Mouse (Mus musculus) testis, adult 2 months (tissue): ENCODE results near the gene Pilrb2. TPM values are rescaled to one million over a fixed set of nuclear protein-coding genes. Genes with fewer than 3 reads are reported as not detected.

Experiments
- H3K27ac ChIP-seq: fragments of 200-500 bp; 2 replicates; pipeline ENCODE4 v1.5.1; 2012; ENCODE audit warnings: low read depth, low read length; ENCODE audit not compliant: control insufficient read depth, insufficient read depth
- H3K27me3 ChIP-seq: fragments of 200-500 bp; 2 replicates; pipeline ENCODE4 v1.6.1; 2012; ENCODE audit warnings: mild to moderate bottlenecking, low read length, moderate library complexity; ENCODE audit not compliant: control insufficient read depth, insufficient read depth
- H3K36me3 ChIP-seq: fragments of 200-500 bp; 2 replicates; pipeline ENCODE4 v1.6.1; 2012; ENCODE audit warnings: mild to moderate bottlenecking, low read length; ENCODE audit not compliant: control insufficient read depth, insufficient read depth
- H3K4me1 ChIP-seq: fragments of 200-500 bp; 2 replicates; pipeline ENCODE4 v1.6.1; 2012; ENCODE audit warnings: low read length; ENCODE audit not compliant: control insufficient read depth, insufficient read depth
- H3K4me3 ChIP-seq: fragments of 200-500 bp; 2 replicates; pipeline ENCODE4 v1.5.1; 2012; ENCODE audit warnings: low read depth, mild to moderate bottlenecking, low read length, moderate library complexity, mixed read lengths; ENCODE audit not compliant: control insufficient read depth
- CTCF ChIP-seq: fragments of 200-500 bp; IDR thresholded peaks from 2 replicates; pipeline ENCODE4 v1.5.1; 2012; ENCODE audit warnings: low read depth, mild to moderate bottlenecking, inconsistent platforms, low read length, moderate library complexity; ENCODE audit not compliant: control insufficient read depth, insufficient read depth, insufficient replicate concordance
- POLR2A ChIP-seq: fragments of 200-500 bp; IDR thresholded peaks from 2 replicates; pipeline ENCODE4 v1.6.1; 2012; ENCODE audit warnings: low read depth, mild to moderate bottlenecking, inconsistent platforms, low read length, moderate library complexity; ENCODE audit not compliant: control insufficient read depth
- polyA plus RNA-seq: library from polyadenylated mRNA; depleted of rRNA; stranded (reverse); fragments of >200 nt; gene quantifications from 2 replicates; pipeline ENCODE4 v1.2.3, GENCODE M21; 2012; rRNA removed

Gene Pilrb2
- polyA plus RNA-seq, 1 experiment = not detected

GRCm38 (mm10) chr5:137826421-137826820, 45.2 kb downstream of the Pilrb2 start:
- H3K4me1 ChIP-seq = no peaks in the 10 kb centered on the region
- H3K36me3 ChIP-seq = no peaks in the 10 kb centered on the region
- no peaks in the 10 kb centered on the region for H3K27me3 ChIP-seq
- TF ChIP-seq POLR2A (no peak), CTCF (no peak)
- H3K4me3 ChIP-seq = no peak overlapping the region
- no peak overlapping the region for H3K27ac ChIP-seq

- Histone ChIP-seq H3K36me3 (no peaks in the 10 kb centered on the region), H3K27me3 (no peaks in the 10 kb centered on the region), H3K4me1 (no peaks in the 10 kb centered on the region), H3K4me3 (no peak overlapping the region), H3K27ac (no peak overlapping the region)
- TF ChIP-seq POLR2A = no peak
- no peak for TF ChIP-seq CTCF
Observed at GRCm38 (mm10) chr5:137825971-137826370, 45.6 kb downstream of the Pilrb2 start.

DNA sequence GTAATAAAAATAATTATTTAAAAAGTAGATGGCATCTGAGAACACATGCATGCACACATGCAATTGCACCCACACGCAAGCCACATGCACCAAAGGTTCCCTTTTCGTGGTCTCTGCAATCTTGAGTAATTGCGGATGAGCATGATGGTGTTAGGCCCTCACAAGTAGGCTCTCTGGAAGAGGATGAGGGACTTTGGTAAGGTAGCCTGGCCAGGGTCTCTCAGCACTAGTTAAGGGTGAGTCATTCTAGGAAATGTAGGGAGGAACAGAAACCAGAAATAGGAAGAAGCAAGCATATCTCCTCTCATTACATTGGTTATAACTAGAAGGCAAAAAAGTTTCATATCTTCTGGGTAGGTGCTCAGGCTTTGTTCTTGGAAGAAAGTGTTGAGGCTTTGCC, 46.6 kb downstream of the Pilrb2 start:
- no peaks in the 10 kb centered on the region for H3K4me1 ChIP-seq
- H3K36me3 ChIP-seq = no peaks in the 10 kb centered on the region
- no peak for TF ChIP-seq CTCF
- H3K27me3 ChIP-seq = no peaks in the 10 kb centered on the region
- no peak overlapping the region for H3K27ac ChIP-seq
- no peak overlapping the region for H3K4me3 ChIP-seq

DNA sequence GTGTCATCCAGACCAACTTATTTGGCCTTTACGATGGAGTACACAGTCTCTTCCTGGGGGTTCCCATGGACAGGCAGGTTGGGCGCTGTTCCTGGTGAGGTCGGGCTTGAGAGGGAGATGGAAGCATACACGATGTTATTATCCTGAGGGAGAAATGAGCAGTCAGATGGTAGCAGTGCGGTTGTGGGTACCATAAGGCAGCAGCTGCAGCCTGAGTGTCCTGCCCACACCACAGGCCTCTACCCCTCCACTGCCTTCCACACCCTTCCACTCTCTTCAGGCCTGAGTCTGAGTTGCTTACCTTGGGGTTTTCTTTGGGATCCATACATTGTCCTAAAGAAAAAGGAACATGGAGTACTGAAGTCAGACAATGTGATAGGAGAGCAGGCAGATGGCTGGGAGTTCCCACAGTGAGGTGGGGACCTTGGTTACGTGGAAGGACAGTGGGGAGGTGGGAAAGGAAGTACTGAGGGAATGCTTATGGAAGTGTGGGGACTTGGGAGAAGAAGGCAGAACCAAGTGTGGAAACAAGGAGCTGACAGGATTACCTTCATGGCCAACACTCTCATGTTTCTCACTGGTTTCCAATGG, 48.1 kb downstream of the Pilrb2 start:
- no peaks in the 10 kb centered on the region for H3K27me3 ChIP-seq
- H3K36me3 ChIP-seq = no peaks in the 10 kb centered on the region
- no peaks in the 10 kb centered on the region for H3K4me1 ChIP-seq
- no peak overlapping the region for H3K27ac ChIP-seq
- H3K4me3 ChIP-seq = no peak overlapping the region
- TF ChIP-seq CTCF = no peak
- no peak for TF ChIP-seq POLR2A

DNA sequence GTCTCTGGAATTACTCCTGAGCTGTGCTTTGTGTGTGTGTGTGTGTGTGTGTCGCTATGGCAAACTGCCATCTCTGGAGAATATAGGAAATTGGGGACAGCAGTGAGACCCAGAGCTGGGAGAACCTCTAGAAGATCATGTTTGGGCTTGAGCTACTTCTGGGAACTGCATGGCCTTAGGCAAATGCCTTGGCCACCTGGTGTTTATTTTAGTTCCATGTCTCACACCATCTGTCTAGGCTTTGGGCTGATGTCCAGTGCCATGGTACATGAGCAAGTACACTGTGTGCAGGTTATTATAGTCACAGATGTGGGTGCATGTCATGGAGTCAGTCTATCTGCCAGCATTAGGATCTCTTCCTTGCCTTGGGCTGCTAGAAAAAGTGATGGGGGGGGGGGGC, 49.0 kb downstream of the Pilrb2 start:
- Histone ChIP-seq H3K27me3 (no peaks in the 10 kb centered on the region), H3K27ac (no peak overlapping the region), H3K4me3 (no peak overlapping the region), H3K36me3 (no peaks in the 10 kb centered on the region), H3K4me1 (no peaks in the 10 kb centered on the region)
- TF ChIP-seq POLR2A (no peak), CTCF (no peak)

GRCm38 (mm10) chr5:137822126-137822525, 49.5 kb downstream of the Pilrb2 start:
- Histone ChIP-seq H3K27ac (no peak overlapping the region), H3K4me3 (no peak overlapping the region), H3K4me1 (no peaks in the 10 kb centered on the region), H3K27me3 (no peaks in the 10 kb centered on the region), H3K36me3 (no peaks in the 10 kb centered on the region)
- TF ChIP-seq POLR2A (no peak), CTCF (no peak)

GRCm38 (mm10) chr5:137817466-137818222, 54.0 kb downstream of the Pilrb2 start:
- Histone ChIP-seq H3K27me3 (no peaks in the 10 kb centered on the region), H3K27ac (no peak overlapping the region), H3K4me1 (no peaks in the 10 kb centered on the region), H3K4me3 (no peak overlapping the region), H3K36me3 (no peaks in the 10 kb centered on the region)
- TF ChIP-seq POLR2A = no peak
- TF ChIP-seq CTCF = no peak

Other genes starting within 250 kb of the Pilrb2 start
- 175 and 181 TPM in 2 replicates for gene Fbxo24, start 242.8 kb downstream of the Pilrb2 start, polyA plus RNA-seq
- gene Lrch4, start 242.7 kb downstream of the Pilrb2 start, polyA plus RNA-seq = 131 and 139 TPM in 2 replicates
- gene Gm20605, start 242.6 kb downstream of the Pilrb2 start, polyA plus RNA-seq = 15.0 and 15.6 TPM in 2 replicates
- gene Sap25, start 230.5 kb downstream of the Pilrb2 start, polyA plus RNA-seq = 37.9 and 42.4 TPM in 2 replicates
- 0.22 and 0.24 TPM in 2 replicates for gene Irs3, start 226.1 kb downstream of the Pilrb2 start, polyA plus RNA-seq
- gene Agfg2, start 187.1 kb downstream of the Pilrb2 start, polyA plus RNA-seq = 12.0 and 12.5 TPM in 2 replicates
- 0.97 and 0.98 TPM in 2 replicates for gene Nyap1, start 130.2 kb downstream of the Pilrb2 start, polyA plus RNA-seq
- 423 and 435 TPM in 2 replicates for gene Tsc22d4, start 126.1 kb downstream of the Pilrb2 start, polyA plus RNA-seq
- 48.3 and 60.4 TPM in 2 replicates for gene Ppp1r35, start 93.0 kb downstream of the Pilrb2 start, polyA plus RNA-seq
- gene Mepce, start 84.2 kb downstream of the Pilrb2 start, polyA plus RNA-seq = 103 and 114 TPM in 2 replicates
- 10.9 and 12.3 TPM in 2 replicates for gene Zcwpw1, start 84.0 kb downstream of the Pilrb2 start, polyA plus RNA-seq
- gene Pilra, start 35.5 kb downstream of the Pilrb2 start, polyA plus RNA-seq = 2.5 and 4.4 TPM in 2 replicates
- 0.89 TPM in 1 of 2 replicates, not detected in the other for gene Pilrb1, start 13.7 kb downstream of the Pilrb2 start, polyA plus RNA-seq
- not detected in 2 replicates for gene Cyp3a13, start 49.8 kb upstream of the Pilrb2 start, polyA plus RNA-seq
- 0.02 TPM in 1 of 2 replicates, not detected in the other for gene Gjc3, start 91.3 kb upstream of the Pilrb2 start, polyA plus RNA-seq
- gene Azgp1, start 109.7 kb upstream of the Pilrb2 start, polyA plus RNA-seq = 0.12 and 0.51 TPM in 2 replicates
- 9.6 and 11.7 TPM in 2 replicates for gene Smok3a, start 149.4 kb upstream of the Pilrb2 start, polyA plus RNA-seq
- gene Smok3b, start 149.6 kb upstream of the Pilrb2 start, polyA plus RNA-seq = 13.1 and 13.5 TPM in 2 replicates
- gene Smok3c, start 181.4 kb upstream of the Pilrb2 start, polyA plus RNA-seq = 9.7 and 10.4 TPM in 2 replicates
- gene Zkscan1, start 213.3 kb upstream of the Pilrb2 start, polyA plus RNA-seq = 3.4 and 4.0 TPM in 2 replicates
- 51.4 and 58.2 TPM in 2 replicates for gene Zscan21, start 245.1 kb upstream of the Pilrb2 start, polyA plus RNA-seq